Comparison of ENCODE assay signal across 23 mouse cellular contexts in the genomic region with DNA sequence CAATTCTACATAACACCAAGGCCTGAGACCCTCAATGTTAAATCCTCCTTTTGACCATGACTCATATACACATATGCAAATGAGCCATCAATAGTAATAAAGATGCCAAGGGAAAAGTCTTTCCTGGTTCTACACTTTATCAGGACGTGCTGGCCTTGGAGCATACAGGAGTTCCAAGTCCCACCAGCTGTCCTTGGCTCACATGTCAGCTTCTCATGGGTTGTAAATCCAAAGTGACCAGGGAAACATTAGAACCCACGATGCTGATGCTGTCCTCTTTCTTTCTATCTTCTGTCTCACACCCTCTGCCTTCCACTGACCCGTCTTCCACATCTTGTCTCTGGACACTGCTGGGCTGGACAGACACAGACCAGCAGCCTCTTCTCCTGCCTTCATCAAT. TPM values are rescaled to one million over a fixed set of nuclear protein-coding genes. Genes with fewer than 3 reads are reported as not detected.
DNase-seq lines count a peak whose midpoint lies in the region; ATAC-seq and TF ChIP-seq lines count a peak whose summit lies in the region.
"Had no signal": no experiment of that assay in that cellular context is flagged by ENCODE, and none has a peak within 500 bp of the region (broad histone marks: within the 10 kb centered on the region; RNA-seq: fewer than 3 reads in every experiment).

No protein-coding gene starts in this region.

- 51% methylated on average over 3 of the region's 3 CpGs for WGBS in heart, adult 2 months
- WGBS in heart, embryonic 12.5 days, result 82% methylated on average over 3 of the region's 3 CpGs
- 75% methylated on average over 3 of the region's 3 CpGs for WGBS in heart, embryonic 16.5 days
- 82% methylated on average over 3 of the region's 3 CpGs for WGBS in heart, embryonic 11.5 days (ENCODE audit: insufficient replicate concordance)

- H3K4me1 ChIP-seq in heart, adult 2 months (ENCODE audit: control insufficient read depth, insufficient read depth, low read length), result peaks cover 6% of the 10 kb centered on the region
- H3K4me1 ChIP-seq in heart, embryonic 12.5 days (replicated peaks), result peaks cover 64% of the 10 kb centered on the region
- peaks cover 47% of the 10 kb centered on the region for H3K4me1 ChIP-seq in heart, embryonic 16.5 days (ENCODE audit: control insufficient read depth, insufficient read depth, low read length)
- peaks cover 22% of the 10 kb centered on the region for H3K4me1 ChIP-seq in heart, embryonic 11.5 days (ENCODE audit: control insufficient read depth, insufficient read depth, low read length)
- H3K4me1 ChIP-seq in CH12.LX (ENCODE audit: control insufficient read depth in 1 of 2, insufficient read depth in 2 of 2), result peaks cover 51 to 95% of the 10 kb centered on the region in 2 experiments
- H3K4me1 ChIP-seq: embryonic facial prominence, embryonic 13.5 days; forebrain, embryonic 12.5 days; forebrain, embryonic 15.5 days had no signal

- no peak for ATAC-seq in heart, embryonic 12.5 days (ENCODE audit: insufficient number of reproducible peaks, low FRiP score)
- ATAC-seq in heart, embryonic 16.5 days (replicated peaks; ENCODE audit: extremely low read depth, insufficient read depth, low FRiP score), result no peak
- no peak for ATAC-seq in heart, embryonic 11.5 days (replicated peaks; ENCODE audit: insufficient number of reproducible peaks, low FRiP score, low TSS enrichment)
- ATAC-seq: forebrain, embryonic 15.5 days; hindbrain, postnatal 0 days; inflammation-experienced regulatory T-cells, adult 6 months had no signal

- H3K27me3 ChIP-seq in heart, adult 2 months (ENCODE audit: control insufficient read depth, insufficient read depth, low read length), result no peaks in the 10 kb centered on the region
- H3K27me3 ChIP-seq in heart, embryonic 12.5 days (replicated peaks), result no peaks in the 10 kb centered on the region
- H3K27me3 ChIP-seq in heart, embryonic 16.5 days (ENCODE audit: control insufficient read depth, insufficient read depth, low read length), result no peaks in the 10 kb centered on the region
- no peaks in the 10 kb centered on the region for H3K27me3 ChIP-seq in heart, embryonic 11.5 days (ENCODE audit: control insufficient read depth, insufficient read depth, low read length)
- no peaks in the 10 kb centered on the region for H3K27me3 ChIP-seq in CH12.LX (replicated peaks)
- H3K27me3 ChIP-seq: embryonic facial prominence, embryonic 13.5 days; forebrain, embryonic 12.5 days; forebrain, embryonic 15.5 days had no signal

- DNase-seq in heart, adult 2 months, result no peak
- no peak for DNase-seq in CH12.LX (ENCODE audit: extremely low read depth)
- DNase-seq in skeletal muscle tissue, adult 2 months (ENCODE audit: low read depth, low spot score), result peak; percentile 57
- DNase-seq in lung, postnatal 25 days (ENCODE audit: low spot score), result no peak
- DNase-seq: B cell, adult 2 months; cerebellum, adult 11-12 months; cerebellum, adult 8-10 months; cerebellum, postnatal 10 days; cerebellum, postnatal 36 days; embryo, embryonic 11 days; gastrocnemius, postnatal 14 days; heart, postnatal 4 days had no signal

- H3K36me3 ChIP-seq in heart, adult 2 months (ENCODE audit: control insufficient read depth, insufficient read depth, low read length), result peaks cover 23% of the 10 kb centered on the region
- peaks cover 17% of the 10 kb centered on the region; the same call in 1 of the 2 replicates for H3K36me3 ChIP-seq in heart, embryonic 12.5 days
- peaks cover 9% of the 10 kb centered on the region for H3K36me3 ChIP-seq in heart, embryonic 16.5 days (ENCODE audit: control insufficient read depth, insufficient read depth)
- peaks cover 5% of the 10 kb centered on the region; the same call in 1 of the 2 replicates for H3K36me3 ChIP-seq in heart, embryonic 11.5 days (ENCODE audit: control insufficient read depth, insufficient read depth, low read length)
- H3K36me3 ChIP-seq in CH12.LX (replicated peaks in 1 of 2; ENCODE audit: control insufficient read depth in 1 of 2, insufficient read depth in 1 of 2, low read length in 1 of 2), result peaks cover 0 to 10% of the 10 kb centered on the region in 2 experiments
- H3K36me3 ChIP-seq: forebrain, embryonic 12.5 days; forebrain, embryonic 15.5 days had no signal

- intact Hi-C loops in heart, adult 2 months (cut with DNase I), result no loop called here

- dilution Hi-C loops in CH12.LX (cut with MboI; ENCODE audit: extremely low pct_ligation_motif_present, extremely low pct_unique_long_range_greater_than_20kb, low sequenced_read_pairs), result no loop called here

- TF ChIP-seq POLR2A in heart, adult 2 months (IDR thresholded peaks at IDR 0.05; ENCODE audit: insufficient read depth, low read depth, low read length), result no peak
- TF ChIP-seq POLR2A in CH12.LX (IDR thresholded peaks at IDR 0.05; ENCODE audit: low read depth, low read length), result no peak

- no peak for TF ChIP-seq EP300 in heart, adult 2 months (IDR thresholded peaks at IDR 0.05; ENCODE audit: insufficient read depth, low read depth, low read length)
- no peak for TF ChIP-seq EP300 in CH12.LX (IDR thresholded peaks at IDR 0.05; ENCODE audit: low read length)

- peak overlapping the region; percentile 84 for H3K27ac ChIP-seq in heart, adult 2 months
- no peak overlapping the region for H3K27ac ChIP-seq in heart, embryonic 12.5 days (ENCODE audit: poor library complexity, severe bottlenecking)
- peak overlapping the region; percentile 84 for H3K27ac ChIP-seq in heart, embryonic 16.5 days (ENCODE audit: low read length)
- no peak overlapping the region for H3K27ac ChIP-seq in heart, embryonic 11.5 days (ENCODE audit: low read depth, low read length)
- peak overlapping the region; percentile 90 for H3K27ac ChIP-seq in CH12.LX (ENCODE audit: insufficient read depth, low read depth)
- H3K27ac ChIP-seq: embryonic facial prominence, embryonic 10.5 days; embryonic facial prominence, embryonic 13.5 days; forebrain, embryonic 12.5 days; forebrain, embryonic 15.5 days; hindbrain, embryonic 14.5 days; hindbrain, postnatal 0 days had no signal

- H3K9me3 ChIP-seq in heart, embryonic 12.5 days (replicated peaks), result no peaks in the 10 kb centered on the region
- H3K9me3 ChIP-seq in heart, embryonic 16.5 days (replicated peaks; ENCODE audit: control insufficient read depth, low read length), result no peaks in the 10 kb centered on the region
- H3K9me3 ChIP-seq in heart, embryonic 11.5 days (replicated peaks; ENCODE audit: control insufficient read depth, low read length), result no peaks in the 10 kb centered on the region
- H3K9me3 ChIP-seq in CH12.LX (replicated peaks; ENCODE audit: low read length), result no peaks in the 10 kb centered on the region
- H3K9me3 ChIP-seq: embryonic facial prominence, embryonic 10.5 days; embryonic facial prominence, embryonic 13.5 days; forebrain, embryonic 12.5 days; forebrain, embryonic 15.5 days had no signal

- TF ChIP-seq CTCF in heart, adult 2 months (IDR thresholded peaks at IDR 0.05), result no peak
- no peak for TF ChIP-seq CTCF in CH12.LX (conservative IDR thresholded peaks at IDR 0.05 in 1 of 2, IDR thresholded peaks at IDR 0.05 in 1 of 2; ENCODE audit: low read depth in 2 of 2, low read length in 2 of 2)

- H3K9ac ChIP-seq in heart, adult 2 months (ENCODE audit: low read depth, low read length), result no peak overlapping the region
- H3K9ac ChIP-seq in heart, embryonic 12.5 days, result no peak overlapping the region
- H3K9ac ChIP-seq in heart, embryonic 16.5 days (ENCODE audit: low read length), result no peak overlapping the region
- H3K9ac ChIP-seq in heart, embryonic 11.5 days (ENCODE audit: low read depth, low read length), result no peak overlapping the region
- H3K9ac ChIP-seq in CH12.LX (ENCODE audit: insufficient read depth, low read depth), result peak overlapping the region; percentile 60; the same call in 1 of the 2 replicates
- H3K9ac ChIP-seq: embryonic facial prominence, embryonic 13.5 days; forebrain, embryonic 12.5 days; forebrain, embryonic 15.5 days; hindbrain, embryonic 14.5 days had no signal

- no peak for TF ChIP-seq RAD21 in CH12.LX (IDR thresholded peaks at IDR 0.05; ENCODE audit: low read depth, low read length)

- H3K4me2 ChIP-seq in heart, embryonic 12.5 days, result no peak overlapping the region
- no peak overlapping the region for H3K4me2 ChIP-seq in heart, embryonic 16.5 days (ENCODE audit: low read depth, low read length)
- no peak overlapping the region for H3K4me2 ChIP-seq in heart, embryonic 11.5 days
- peak overlapping the region; percentile 59; the same call in 1 of the 2 replicates for H3K4me2 ChIP-seq in CH12.LX (ENCODE audit: insufficient read depth, low read depth, poor library complexity, severe bottlenecking)
- H3K4me2 ChIP-seq: embryonic facial prominence, embryonic 13.5 days; forebrain, embryonic 12.5 days; forebrain, embryonic 15.5 days; hindbrain, embryonic 14.5 days had no signal

- no peaks in the 10 kb centered on the region for H3K79me2 ChIP-seq in heart, adult 2 months (replicated peaks; ENCODE audit: control insufficient read depth, insufficient read depth, low read length)
- no peaks in the 10 kb centered on the region for H3K79me2 ChIP-seq in CH12.LX (replicated peaks; ENCODE audit: control insufficient read depth, extremely low read depth, insufficient read depth, poor library complexity, severe bottlenecking)

- no peak overlapping the region for H3K4me3 ChIP-seq in heart, adult 2 months
- H3K4me3 ChIP-seq in heart, embryonic 12.5 days, result no peak overlapping the region
- H3K4me3 ChIP-seq in heart, embryonic 16.5 days (ENCODE audit: low read length), result no peak overlapping the region
- no peak overlapping the region for H3K4me3 ChIP-seq in heart, embryonic 11.5 days (ENCODE audit: low read depth, low read length)
- no peak overlapping the region for H3K4me3 ChIP-seq in CH12.LX (replicated peaks in 1 of 3; ENCODE audit: low read depth in 2 of 3, low read length in 2 of 3, poor library complexity in 1 of 3)
- H3K4me3 ChIP-seq: embryonic facial prominence, embryonic 10.5 days; embryonic facial prominence, embryonic 13.5 days; erythroblast, embryonic 14.5 days; forebrain, embryonic 12.5 days; forebrain, embryonic 15.5 days had no signal

- in situ Hi-C loops in CH12.LX (cut with MboI; ENCODE audit: low pct_ligation_motif_present, low pct_unique_long_range_greater_than_20kb, low sequenced_read_pairs), result no loop called here

RNA-seq across cellular contexts. Expression of gene Srl, which starts 39.9 kb away (rescaled TPM):
- total RNA-seq in heart, adult 2 months (2021), result 100 to 1,000 TPM; 771 to 870 TPM
- polyA plus RNA-seq in heart, adult 2 months (2012; rRNA removed), result 276 and 575 TPM in 2 replicates
- 228 and 230 TPM in 2 replicates for polyA plus RNA-seq in heart, embryonic 12.5 days (2016; fragmentation: Nextera tagmentation; extraction: Ambion mirVana)
- 280 and 289 TPM in 2 replicates for polyA plus RNA-seq in heart, embryonic 16.5 days (2015; fragmentation: Nextera tagmentation; extraction: Ambion mirVana)
- 147 and 191 TPM in 2 replicates for polyA plus RNA-seq in heart, embryonic 11.5 days (2014; fragmentation: Nextera tagmentation; extraction: Ambion mirVana)
- total RNA-seq in CH12.LX (2012; rRNA removed) (44.6 and 60.3 TPM in 2 replicates), CH12.LX (2014; rRNA removed) (62.7 and 88.8 TPM in 2 replicates)
- polyA plus RNA-seq in CH12.LX (2012; ENCODE audit: insufficient read length, low read depth), result 71.3 and 77.9 TPM in 2 replicates
- polyA plus RNA-seq: erythroblast, embryonic 14.5 days had no signal

RNA-seq across cellular contexts. Expression of gene Tfap4, which starts 58.0 kb away (rescaled TPM):
- total RNA-seq in heart, adult 2 months (2021), result 1 to 10 TPM; 3.2 to 3.4 TPM
- 2.4 and 2.9 TPM in 2 replicates for polyA plus RNA-seq in heart, adult 2 months (2012; rRNA removed)
- polyA plus RNA-seq in heart, embryonic 12.5 days (2016; fragmentation: Nextera tagmentation; extraction: Ambion mirVana), result 8.1 and 8.4 TPM in 2 replicates
- 5.6 and 8.1 TPM in 2 replicates for polyA plus RNA-seq in heart, embryonic 16.5 days (2015; fragmentation: Nextera tagmentation; extraction: Ambion mirVana)
- polyA plus RNA-seq in heart, embryonic 11.5 days (2014; fragmentation: Nextera tagmentation; extraction: Ambion mirVana), result 7.3 and 9.4 TPM in 2 replicates
- total RNA-seq in CH12.LX (2012; rRNA removed), result 23.5 and 27.5 TPM in 2 replicates
- total RNA-seq in CH12.LX (2014; rRNA removed), result 24.0 and 25.0 TPM in 2 replicates
- 43.3 and 46.6 TPM in 2 replicates for polyA plus RNA-seq in CH12.LX (2012; ENCODE audit: insufficient read length, low read depth)

Comparison
In these comparisons a context has a peak if more than half of its experiments do, and no peak if none do; other contexts are left out.
1. H3K27ac ChIP-seq: peak in heart, adult 2 months (single experiment), heart, embryonic 16.5 days (single experiment) and CH12.LX (single experiment); none in heart, embryonic 12.5 days (single experiment) and heart, embryonic 11.5 days (single experiment).